Mouse (Mus musculus): ENCODE data around the gene Pank1.

Gene Pank1

DNA sequence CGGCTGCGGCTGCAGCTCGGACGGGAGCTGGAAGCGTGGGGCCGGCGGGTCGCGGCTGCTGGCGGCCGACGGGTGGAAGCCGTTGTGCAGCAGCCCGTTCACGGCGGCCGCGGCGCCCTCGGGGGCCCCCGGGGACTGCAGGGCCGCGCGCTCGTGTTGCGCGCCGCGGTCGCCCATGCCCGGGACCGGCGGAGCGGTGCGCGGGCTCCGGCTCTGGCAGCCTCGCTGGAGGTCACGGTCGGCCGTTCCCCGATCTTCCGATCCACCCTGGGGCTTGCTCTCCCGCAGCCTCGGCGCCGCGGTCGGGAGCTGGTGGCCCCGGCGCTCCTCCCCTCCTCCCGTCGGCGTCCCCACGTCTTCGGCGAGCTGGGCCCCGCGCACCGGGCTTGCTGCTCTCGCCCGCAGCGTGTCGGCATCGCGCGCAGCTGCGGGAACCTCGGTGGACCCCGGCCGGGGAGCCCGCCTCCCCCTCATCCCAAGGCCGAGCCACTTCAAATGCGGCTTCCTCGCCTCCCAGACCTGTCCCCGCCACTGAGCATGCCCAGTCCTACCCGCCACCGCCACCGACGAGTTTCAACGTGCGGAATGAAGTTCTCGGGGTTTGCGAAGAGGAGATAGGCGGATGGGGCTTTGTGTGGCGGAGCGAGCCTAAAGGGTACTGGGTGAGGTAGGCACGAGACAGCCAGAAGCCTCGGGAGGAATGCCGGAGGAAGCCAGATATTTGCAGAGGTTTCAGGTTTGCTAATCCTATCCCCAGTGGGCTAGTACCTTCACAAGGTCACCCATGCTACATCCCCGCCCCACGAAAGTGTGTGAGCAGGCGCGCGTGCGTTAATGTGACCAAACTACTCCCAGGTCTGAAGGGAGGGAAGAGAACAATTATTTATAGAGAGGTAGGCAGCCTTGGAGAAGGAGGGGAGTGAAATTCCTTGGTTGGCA lies at the start of gene Pank1:
Pank1 (minus strand) TSS at position 853 of the 939 bp plus-strand sequence.
- DNase-seq (ENCODE audit: low read depth): peak; percentile 51

DNA sequence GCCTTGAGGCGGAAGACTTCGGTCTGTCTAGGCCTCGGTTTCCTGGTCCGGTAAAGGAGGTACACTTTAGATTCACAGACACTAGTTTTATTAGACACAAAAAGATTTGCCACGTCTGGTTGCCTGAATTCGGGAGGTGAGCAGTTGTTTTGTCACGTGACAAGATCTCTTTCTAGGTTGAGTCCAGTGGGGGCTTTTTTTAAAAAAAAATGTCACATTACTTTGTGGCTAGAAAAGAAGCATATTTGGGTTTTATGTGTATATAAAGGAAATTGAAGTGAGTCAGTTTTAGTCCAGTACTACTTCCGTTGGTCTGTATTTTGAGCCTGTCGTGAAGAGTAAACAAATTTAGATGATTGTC lies 43.3 kb upstream of the Pank1 start:
- DNase-seq (ENCODE audit: low read depth): no peak

DNA sequence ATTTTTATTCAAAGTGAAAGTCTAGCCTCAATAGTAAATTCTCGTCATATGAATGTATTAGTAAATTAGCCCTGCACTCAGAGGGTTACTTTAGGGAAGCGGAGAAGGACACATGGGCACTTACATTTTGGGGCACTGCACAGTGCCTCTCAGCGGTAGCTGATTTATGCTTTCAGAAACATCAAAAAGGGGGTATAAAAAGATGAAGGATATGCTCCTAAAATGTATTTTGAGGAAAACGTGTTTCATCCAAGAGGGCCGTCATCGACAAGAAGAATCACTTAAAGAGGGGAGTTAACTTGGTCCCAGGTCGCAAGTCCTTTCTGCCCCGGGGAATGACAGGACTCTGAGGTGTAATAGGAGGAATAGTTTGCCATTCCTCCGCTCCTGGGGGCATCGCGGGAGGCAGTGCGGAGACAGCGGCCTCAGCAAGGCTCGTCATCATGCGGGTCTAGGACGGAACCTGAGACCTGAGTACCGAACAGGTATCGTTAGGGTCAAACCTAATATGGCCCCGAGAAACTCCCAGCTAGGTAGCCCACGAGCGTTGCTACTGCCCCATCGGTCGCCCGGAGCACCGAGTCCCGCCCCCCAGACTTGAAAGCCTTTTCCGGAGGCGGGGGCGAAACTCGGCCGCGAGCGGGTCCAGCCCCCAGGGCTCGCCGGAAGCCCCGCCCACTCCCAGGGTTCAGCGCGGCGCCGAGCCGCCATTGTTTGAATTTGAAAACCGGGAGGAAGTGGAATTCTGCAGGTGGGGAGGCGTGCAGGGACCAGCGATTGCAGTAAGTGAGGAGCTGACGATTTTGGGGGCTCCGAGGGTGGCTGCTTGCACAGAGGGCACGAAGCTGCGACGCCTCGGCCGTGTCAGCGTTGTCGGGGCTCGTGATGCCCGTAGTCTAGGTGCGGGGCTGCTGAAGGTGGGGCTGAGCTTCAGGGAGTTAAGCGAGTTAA lies 42.7 kb upstream of the Pank1 start, which contains the start of gene Kif20b:
Kif20b (plus strand) TSS at position 710 of the 951 bp plus-strand sequence.
- DNase-seq (ENCODE audit: low read depth): peak; percentile 88

DNA sequence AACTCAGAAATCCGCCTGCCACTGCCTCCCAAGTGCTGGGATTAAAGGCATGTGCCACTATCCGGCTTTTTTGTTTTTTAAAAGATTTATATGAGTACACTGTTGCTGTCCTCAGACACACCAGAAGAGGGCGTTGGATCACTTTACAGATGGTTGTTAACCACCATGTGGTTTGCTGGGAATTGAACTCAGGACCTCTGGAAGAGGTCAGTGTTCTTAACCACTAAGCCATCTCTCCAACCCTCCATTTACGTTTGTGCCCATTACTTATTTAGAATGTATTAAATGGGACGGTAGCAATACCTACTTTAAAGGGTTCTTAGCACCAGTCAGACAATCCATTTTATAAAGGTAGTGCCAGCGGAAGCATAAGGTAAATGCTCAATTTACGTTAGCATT lies 42.0 kb upstream of the Pank1 start:
- peak; percentile 27 for DNase-seq (ENCODE audit: low read depth)

DNA sequence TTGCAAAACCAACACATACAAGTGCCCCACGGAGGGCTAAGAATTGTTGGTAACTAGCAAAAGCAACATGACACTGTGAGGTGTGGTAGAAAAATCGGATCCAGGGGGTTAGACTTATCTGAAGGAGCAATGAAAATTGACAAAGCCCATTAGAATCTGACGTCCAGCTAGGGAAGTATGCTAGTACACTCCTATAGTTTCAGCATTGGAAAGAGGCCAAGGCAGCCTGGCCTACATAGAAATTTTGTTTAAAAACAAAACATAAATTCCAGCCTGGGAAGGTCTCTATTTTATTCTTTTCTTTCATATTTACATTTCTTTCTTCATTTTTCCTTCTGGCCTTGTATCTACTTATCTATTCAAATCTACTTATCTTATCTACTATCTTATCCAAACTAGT lies 41.3 kb upstream of the Pank1 start:
- DNase-seq (ENCODE audit: low read depth): no peak

DNA sequence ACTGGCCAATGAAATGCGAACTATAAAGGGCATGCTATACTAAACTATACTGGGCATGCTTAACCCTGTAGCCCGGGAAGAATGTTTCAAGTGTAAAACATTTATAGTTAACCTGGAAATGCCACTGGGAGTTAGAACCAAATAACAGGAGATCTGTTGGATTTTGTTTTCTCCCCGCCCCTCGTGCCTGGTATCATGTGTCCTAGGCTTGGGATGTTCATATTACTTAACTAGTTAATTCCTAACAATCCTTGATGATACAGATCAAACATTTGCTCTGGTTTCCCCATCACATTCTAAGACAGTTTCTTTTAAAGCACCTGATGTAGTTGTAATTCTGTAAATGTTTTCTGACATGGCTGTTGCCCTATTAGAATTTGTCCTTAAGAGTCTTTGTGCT lies 40.8 kb upstream of the Pank1 start:
- DNase-seq (ENCODE audit: low read depth): no peak

DNA sequence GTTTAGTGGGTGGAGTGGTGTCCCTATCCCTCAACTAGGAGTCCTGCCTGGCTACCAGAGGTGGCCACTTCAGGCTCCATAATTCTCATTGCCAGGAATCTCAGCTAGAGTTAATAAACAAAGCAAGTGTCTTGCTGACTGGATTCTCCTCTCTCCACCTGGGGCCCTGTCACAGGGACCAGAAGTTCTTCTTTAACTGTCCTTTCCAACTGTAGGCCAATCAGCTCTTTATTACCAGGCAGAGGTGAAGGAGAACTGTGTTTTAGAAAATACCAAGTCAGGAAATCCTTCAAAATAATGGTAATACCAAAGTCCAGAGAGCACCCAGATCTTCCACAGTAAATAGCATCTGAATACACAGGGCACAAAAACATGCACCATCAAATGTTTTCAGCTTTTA lies 33.1 kb upstream of the Pank1 start:
- no peak for DNase-seq (ENCODE audit: low read depth)

DNA sequence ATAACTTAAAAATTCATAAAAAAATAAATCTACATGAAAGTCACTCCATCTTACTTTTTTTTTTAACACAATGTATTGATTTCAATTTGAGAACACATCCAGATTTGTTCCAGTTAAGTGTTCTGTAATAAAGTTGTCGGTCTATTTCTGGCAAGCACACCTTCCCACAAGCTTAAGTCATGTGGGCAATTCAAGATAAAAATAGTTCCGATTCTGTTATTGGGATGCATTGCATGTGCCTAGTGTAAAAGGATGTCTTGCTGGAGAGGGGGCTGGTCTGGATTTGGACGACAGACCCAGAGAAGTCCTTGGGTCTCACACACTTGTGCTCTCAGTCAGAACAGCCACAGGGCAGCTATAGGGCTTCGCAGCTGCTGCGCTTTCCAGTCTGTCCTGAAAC lies 27.5 kb upstream of the Pank1 start:
- no peak for DNase-seq (ENCODE audit: low read depth)

DNA sequence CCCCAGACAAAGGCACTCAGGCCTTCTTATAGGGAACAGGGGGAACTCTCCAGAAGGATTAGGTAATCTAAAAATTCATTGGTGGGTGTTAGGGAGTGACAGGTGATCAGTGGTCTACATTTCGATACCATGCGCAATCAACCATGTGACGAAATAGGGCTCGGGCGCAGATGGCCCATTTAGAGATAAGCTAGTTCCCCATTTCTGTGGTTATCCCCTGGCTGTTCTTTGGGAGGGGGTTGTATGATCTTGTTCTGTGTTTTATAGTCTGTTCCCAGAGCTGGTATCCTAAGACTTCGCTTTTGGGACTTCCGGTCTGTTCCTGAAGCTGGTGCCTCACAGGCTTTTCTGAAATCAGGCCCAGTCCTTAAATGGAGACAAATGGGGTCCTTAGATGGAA lies 26.2 kb upstream of the Pank1 start:
- DNase-seq (ENCODE audit: low read depth): no peak

DNA sequence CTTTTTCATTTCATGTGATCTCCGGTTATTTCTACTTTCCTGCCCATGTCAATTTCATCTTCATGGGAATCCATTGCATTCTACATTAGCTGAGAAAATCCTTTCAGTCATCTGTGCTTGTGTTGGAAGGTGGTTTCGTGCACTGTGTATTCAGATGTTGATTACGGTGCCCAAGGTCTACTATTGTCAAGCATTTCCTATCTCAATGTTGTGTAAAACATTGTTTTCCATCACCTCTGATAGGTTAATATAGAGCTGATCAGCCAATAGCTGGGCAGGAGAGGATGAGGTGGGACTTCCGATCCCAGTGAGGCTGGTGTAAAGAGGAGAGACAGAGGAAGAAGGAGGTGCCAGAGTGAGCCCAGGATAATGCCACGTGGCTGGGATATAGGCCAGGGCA lies 24.8 kb upstream of the Pank1 start:
- DNase-seq (ENCODE audit: low read depth): no peak

DNA sequence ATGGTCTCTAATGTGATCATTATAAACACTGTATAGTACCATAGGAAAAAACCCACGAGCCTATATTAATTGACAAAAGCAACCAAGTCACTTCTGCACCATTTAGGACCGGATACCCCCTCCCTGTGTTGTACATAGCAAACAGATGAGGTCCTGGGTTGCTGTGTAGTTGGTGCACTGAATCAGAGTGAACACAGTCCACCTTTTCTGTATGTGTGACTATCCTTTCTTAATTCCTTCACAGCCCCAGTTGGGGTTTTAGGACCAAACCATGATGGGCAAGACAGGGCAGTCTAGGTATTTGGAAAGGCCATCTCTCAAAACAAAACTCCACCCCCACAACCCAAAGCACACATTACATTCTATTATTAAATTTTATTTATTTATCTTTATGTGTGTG lies 22.5 kb upstream of the Pank1 start:
- no peak for DNase-seq (ENCODE audit: low read depth)

DNA sequence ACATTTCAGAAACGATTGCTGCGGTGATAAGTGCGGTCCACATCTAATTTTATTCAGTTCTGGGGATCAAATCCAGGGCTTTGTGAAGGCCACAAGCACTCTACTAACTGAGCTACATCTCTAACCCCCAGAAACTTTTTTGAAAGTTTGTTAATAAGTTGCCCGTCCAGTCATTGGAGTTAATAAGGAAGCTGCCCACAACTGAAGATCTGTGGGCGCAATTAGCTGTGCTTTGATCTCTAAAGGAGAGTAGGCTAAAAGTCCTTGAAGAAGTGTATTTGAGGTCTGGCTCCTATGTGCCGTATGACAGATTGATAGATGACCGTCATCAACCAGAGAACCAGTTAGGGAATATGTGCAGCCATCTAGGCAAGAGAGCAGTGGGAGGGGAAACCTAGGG lies 22.0 kb upstream of the Pank1 start:
- DNase-seq (ENCODE audit: low read depth): no peak

DNA sequence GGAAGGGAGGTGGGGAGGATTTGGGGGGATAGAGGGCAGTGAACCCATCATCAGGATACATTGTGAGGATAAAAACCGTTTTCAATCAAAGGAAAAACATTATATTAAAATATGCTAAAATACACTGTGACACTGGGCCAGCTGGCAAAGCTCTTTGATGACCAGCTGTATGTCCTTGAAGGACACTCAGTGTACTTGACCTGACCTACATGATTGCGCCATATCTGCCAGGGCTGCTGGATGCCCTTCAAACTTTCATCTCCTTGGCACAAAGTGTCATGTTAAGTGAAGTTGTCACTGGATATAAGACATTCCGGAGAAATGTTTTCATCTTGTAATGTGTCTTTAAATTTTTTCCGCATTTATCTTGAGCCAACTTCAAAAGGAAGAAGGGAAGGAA lies 19.7 kb upstream of the Pank1 start:
- DNase-seq (ENCODE audit: low read depth): no peak

DNA sequence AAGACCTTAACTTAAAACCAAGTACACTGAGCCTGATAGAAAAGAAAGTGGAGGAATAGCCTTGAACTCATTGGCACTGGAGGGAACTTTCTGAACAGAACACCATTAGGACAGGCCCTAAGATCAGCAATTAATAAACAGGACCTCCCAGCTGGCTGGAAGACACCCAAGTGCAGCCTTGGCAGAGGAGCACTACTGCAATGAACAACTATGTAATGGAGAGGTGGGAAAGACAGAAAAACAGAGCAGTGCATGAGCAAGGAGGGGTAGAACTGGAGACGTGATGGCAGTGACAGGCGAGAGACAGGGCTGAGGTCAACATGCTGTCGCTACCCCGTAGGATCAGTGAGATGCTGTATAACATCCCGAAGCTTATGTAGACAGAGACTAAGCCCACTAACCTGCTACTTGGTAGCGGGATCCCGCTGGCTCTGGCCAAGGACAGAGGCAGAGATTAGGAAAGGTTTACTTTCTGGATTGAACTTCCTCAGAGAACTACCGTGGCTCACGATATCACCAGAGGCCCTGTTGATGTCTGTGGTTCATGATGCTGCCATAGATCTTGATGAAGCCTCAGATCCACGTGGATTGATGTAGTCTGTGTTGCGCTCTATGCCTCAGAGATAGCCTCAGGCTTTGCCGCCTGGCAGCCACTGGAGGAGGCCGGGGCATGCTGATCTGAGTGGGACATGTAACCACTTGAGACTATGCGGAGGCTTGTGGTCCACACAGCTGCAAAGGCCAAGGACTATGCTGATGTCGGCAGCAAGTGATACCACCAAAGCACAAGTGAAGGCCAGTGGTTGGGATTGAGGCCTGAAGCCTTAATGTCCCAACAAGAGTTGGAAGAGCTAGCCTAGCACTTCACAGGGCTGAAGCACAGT lies 18.1 kb upstream of the Pank1 start:
- no peak for DNase-seq (ENCODE audit: low read depth)

DNA sequence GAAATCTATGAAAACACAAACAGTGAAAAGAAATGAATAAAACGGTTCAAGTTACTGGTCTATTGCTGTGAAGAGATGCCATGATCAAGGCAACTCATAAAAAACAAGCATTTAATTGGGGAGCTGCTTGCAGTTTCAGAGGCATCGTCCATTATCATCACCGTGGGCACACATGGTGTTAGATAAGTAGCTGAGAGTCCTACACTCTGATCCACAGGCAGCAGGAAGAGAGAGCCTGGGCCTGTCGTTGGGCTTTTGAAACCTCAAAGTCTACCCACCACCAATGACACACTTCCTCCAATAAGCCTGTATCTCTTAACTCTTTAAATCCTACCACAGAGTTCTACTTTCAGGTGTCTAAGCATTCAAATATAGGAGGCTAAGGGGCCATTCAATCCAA lies 15.8 kb upstream of the Pank1 start:
- no peak for DNase-seq (ENCODE audit: low read depth)

DNA sequence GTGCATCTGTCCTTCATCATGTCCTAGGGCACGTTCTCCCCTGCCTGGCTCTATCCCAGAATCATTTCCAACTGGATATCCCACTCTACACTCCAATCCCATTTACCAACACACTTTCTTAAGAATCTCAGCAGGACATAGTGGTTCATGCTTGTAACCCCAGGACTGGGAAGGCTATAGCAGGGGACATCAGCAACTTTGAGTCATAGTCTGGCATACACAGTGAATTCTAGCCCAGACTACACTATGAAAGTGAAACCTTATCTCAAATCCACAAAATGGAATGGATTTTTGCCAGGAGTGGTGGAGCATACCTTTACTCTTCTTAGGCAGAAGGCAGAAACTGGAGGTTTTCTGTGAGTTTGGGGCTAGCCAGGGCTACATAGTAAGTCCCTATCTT lies 12.3 kb upstream of the Pank1 start:
- no peak for DNase-seq (ENCODE audit: low read depth)

DNA sequence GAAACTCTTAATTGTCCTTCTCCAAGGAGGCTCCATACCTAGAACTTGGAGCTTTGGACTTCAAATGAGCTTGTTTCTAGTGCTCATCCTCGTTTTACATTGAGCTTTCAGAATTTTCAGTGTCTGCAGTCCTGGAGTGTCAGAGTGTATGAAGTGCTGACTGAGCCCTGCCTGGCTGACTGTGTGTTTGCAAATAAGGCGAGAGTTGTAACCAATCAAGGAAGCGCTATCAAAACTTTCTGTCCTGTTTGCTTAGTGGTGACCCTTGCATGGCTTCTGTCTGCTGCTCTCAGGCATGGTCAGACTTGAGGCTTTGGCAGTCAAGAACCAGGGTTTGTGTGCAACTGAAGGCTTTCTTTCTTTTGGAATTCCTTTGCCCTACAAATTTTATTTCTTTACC lies 11.7 kb upstream of the Pank1 start:
- DNase-seq (ENCODE audit: low read depth): no peak

DNA sequence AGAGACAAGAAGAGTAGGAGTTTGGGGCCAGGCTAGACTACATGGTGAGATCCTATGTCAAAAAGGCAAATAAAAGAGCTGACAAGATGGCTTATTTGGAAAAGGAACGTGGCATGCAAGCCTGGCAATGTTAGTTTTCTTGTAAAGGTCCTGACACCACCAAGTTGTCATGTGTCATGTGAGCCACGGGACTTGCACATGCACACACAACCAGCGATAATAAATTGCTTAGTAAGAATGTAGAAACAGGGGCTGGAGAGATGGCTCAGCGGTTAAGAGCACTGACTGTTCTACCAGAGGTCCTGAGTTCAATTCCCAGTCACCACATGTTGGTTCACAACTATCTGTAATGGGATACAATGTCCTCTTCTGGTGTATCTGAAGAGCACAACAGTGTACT lies 7.1 kb upstream of the Pank1 start:
- no peak for DNase-seq (ENCODE audit: low read depth)

DNA sequence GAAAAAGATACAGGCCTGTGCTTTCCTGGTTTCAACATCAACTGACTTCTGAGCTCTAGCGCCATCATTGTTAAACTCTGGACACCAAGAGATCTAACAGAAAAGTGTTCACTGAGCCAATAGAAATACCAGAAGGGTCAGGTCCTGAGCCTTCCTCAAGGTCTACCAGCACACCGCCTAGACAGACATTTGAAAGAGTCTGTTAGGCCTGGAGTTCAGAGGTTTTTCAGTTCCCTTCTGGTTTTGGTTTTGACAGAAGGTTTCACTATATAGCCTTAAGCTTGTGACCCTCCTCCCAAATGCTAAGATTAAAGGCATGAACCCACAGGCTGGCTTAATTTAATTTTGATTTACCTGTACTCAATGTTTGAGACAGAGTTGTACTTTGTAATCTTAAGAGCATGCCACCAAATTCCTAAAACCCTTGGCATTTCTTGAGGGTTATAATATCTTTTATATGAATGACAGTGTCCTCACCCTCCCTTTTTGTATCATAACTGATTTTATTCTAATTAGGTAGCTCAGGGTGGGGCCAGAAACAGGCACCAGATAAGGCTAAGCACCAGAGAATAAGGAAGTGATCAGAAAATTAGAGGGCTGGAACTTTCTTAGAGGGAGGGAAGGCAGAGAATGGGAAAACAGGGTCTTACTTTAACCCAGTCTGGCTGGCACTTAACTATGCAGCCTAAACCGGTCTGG lies 4.4 kb upstream of the Pank1 start:
- peak; percentile 43 for DNase-seq (ENCODE audit: low read depth)

DNA sequence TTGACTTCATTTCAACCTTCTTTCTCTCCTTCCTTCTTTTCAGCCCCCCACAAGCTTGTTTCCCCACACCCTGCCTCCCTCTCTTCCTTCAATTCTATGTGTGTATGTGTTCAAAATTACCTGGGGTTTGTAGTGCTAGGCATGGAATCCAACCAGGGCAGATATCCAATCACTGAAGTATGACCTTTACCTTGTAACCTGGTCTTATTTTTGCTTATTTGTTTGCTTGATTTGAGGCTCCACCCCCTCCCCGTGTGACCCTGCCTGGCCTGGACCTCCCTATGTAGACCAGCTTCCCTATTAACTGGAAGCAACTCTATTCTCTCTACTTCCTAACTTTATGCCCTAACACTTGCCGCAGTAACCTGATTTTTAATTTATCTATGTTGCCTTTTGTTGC lies 3.2 kb upstream of the Pank1 start:
- DNase-seq (ENCODE audit: low read depth): no peak

DNA sequence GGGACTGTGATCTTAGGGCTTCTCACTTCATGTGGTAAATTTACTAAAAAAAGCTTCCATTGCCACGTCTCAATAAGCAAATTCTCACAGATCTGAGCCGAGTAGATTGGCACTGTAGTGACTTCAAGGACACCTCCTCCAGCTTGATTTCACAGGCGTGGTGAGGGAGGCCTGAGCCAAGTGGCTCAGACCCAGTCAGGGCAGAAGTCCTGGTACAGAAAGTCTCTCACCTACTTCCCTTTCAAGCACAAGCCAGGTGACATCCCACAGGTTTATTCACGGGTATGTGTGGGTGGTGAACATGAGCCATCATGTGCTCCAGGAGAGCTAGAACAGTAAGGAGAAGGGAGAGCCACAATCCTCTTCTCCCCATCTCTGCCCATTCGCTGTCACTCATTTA lies 1.9 kb upstream of the Pank1 start:
- no peak for DNase-seq (ENCODE audit: low read depth)
